Mouse (Mus musculus) thymus, adult 2 months (tissue): ENCODE measurements around the gene Casq2. TPM values are rescaled to one million over a fixed set of nuclear protein-coding genes. Genes with fewer than 3 reads are reported as not detected.

Experiments
- DNase-seq: peaks from one replicate; pipeline ENCODE4 v3.0.0; 2021
- H3K27ac ChIP-seq: fragments of 200-500 bp; 2 replicates; pipeline ENCODE4 v1.5.1; 2012; ENCODE audit warnings: low read length, control low read depth; ENCODE audit not compliant: control insufficient read depth, insufficient read depth
- H3K27me3 ChIP-seq: fragments of 200-500 bp; 2 replicates; pipeline ENCODE4 v1.6.1; 2012; ENCODE audit warnings: mild to moderate bottlenecking, low read length, moderate library complexity, mixed read lengths; ENCODE audit not compliant: control insufficient read depth, insufficient read depth
- H3K36me3 ChIP-seq: fragments of 200-500 bp; 2 replicates; pipeline ENCODE4 v1.6.1; 2012; ENCODE audit warnings: mild to moderate bottlenecking, low read length, moderate library complexity; ENCODE audit not compliant: control insufficient read depth, insufficient read depth
- H3K4me1 ChIP-seq: fragments of 200-500 bp; replicated peaks from 2 replicates; pipeline ENCODE4 v1.6.1; 2012; ENCODE audit warnings: low read length; ENCODE audit not compliant: control insufficient read depth, insufficient read depth
- H3K4me3 ChIP-seq: fragments of 200-500 bp; 2 replicates; pipeline ENCODE4 v1.5.1; 2012; ENCODE audit warnings: mild to moderate bottlenecking, low read length, control low read depth, moderate library complexity; ENCODE audit not compliant: control insufficient read depth, insufficient read depth
- CTCF ChIP-seq: fragments of 200-500 bp; IDR thresholded peaks from 2 replicates; pipeline ENCODE4 v1.5.1; 2012; ENCODE audit warnings: mild to moderate bottlenecking, control low read depth, low read length, moderate library complexity, borderline replicate concordance; ENCODE audit not compliant: control insufficient read depth, poor library complexity, insufficient read depth; ENCODE audit errors: extremely low read depth
- POLR2A ChIP-seq: fragments of 200-500 bp; IDR thresholded peaks from 2 replicates; pipeline ENCODE4 v1.6.1; 2012; ENCODE audit warnings: mild to moderate bottlenecking, low read length, control low read depth, moderate library complexity; ENCODE audit not compliant: control insufficient read depth, poor library complexity, insufficient read depth; ENCODE audit errors: extremely low read depth
- WGBS: fragments of 180-500 bp; shearing (Covaris S2); methylation state at CpG from one replicate; pipeline ENCODE4 v1.1.7; 2018; 5-methylcytosine and 5-hydroxymethylcytosine counted together
- polyA plus RNA-seq: library from polyadenylated mRNA; depleted of rRNA; stranded (reverse); fragments of >200 nt; gene quantifications from 2 replicates; pipeline ENCODE4 v1.2.3, GENCODE M21; 2012

Casq2 gene
- polyA plus RNA-seq, 1 experiment, result 10.1 TPM

- 95% methylated on average over 12 of the region's 12 CpGs for WGBS
- no peak for DNase-seq
- Histone ChIP-seq H3K27me3 (no peaks in the 10 kb centered on the region), H3K4me1 (no peaks in the 10 kb centered on the region), H3K27ac (no peak overlapping the region), H3K36me3 (no peaks in the 10 kb centered on the region), H3K4me3 (no peak overlapping the region)
- TF ChIP-seq CTCF, result no peak
- TF ChIP-seq POLR2A, result no peak
These were observed 91.8 kb downstream of the Casq2 start for GRCm38 (mm10) chr3:102177837-102178615.

- no peak for TF ChIP-seq CTCF
- TF ChIP-seq POLR2A, result no peak
- WGBS, result 92% methylated on average over 4 of the region's 4 CpGs
- no peaks in the 10 kb centered on the region for H3K36me3 ChIP-seq
- no peaks in the 10 kb centered on the region for H3K4me1 ChIP-seq
- no peak overlapping the region for H3K27ac ChIP-seq
- DNase-seq, result no peak
- no peaks in the 10 kb centered on the region for H3K27me3 ChIP-seq
- H3K4me3 ChIP-seq, result no peak overlapping the region
These were observed 93.7 kb downstream of the Casq2 start for GRCm38 (mm10) chr3:102179869-102180268.

GRCm38 (mm10) chr3:102180746-102181145, 94.5 kb downstream of the Casq2 start:
- TF ChIP-seq CTCF (no peak), POLR2A (no peak)
- no peaks in the 10 kb centered on the region for H3K27me3 ChIP-seq
- H3K4me1 ChIP-seq, result no peaks in the 10 kb centered on the region
- 85% methylated on average over 7 of the region's 7 CpGs for WGBS
- no peaks in the 10 kb centered on the region for H3K36me3 ChIP-seq
- no peak overlapping the region for H3K27ac ChIP-seq
- DNase-seq, result no peak
- no peak overlapping the region for H3K4me3 ChIP-seq

- no peaks in the 10 kb centered on the region for H3K27me3 ChIP-seq
- H3K27ac ChIP-seq, result no peak overlapping the region
- WGBS, result 93% methylated on average over 4 of the region's 4 CpGs
- H3K36me3 ChIP-seq, result no peaks in the 10 kb centered on the region
- TF ChIP-seq POLR2A (no peak), CTCF (no peak)
- no peaks in the 10 kb centered on the region for H3K4me1 ChIP-seq
- no peak overlapping the region for H3K4me3 ChIP-seq
- no peak for DNase-seq
These were observed 95.0 kb downstream of the Casq2 start for GRCm38 (mm10) chr3:102181191-102181590.

- Histone ChIP-seq H3K27me3 (no peaks in the 10 kb centered on the region), H3K4me1 (no peaks in the 10 kb centered on the region), H3K4me3 (no peak overlapping the region), H3K27ac (no peak overlapping the region), H3K36me3 (no peaks in the 10 kb centered on the region)
- DNase-seq, result no peak
- TF ChIP-seq POLR2A (no peak), CTCF (no peak)
- 95% methylated on average over 2 of the region's 2 CpGs for WGBS
These were observed 96.4 kb downstream of the Casq2 start for GRCm38 (mm10) chr3:102182601-102183000.

GRCm38 (mm10) chr3:102184721-102185120, 98.5 kb downstream of the Casq2 start:
- TF ChIP-seq CTCF, result no peak
- no peak for TF ChIP-seq POLR2A
- no peaks in the 10 kb centered on the region for H3K36me3 ChIP-seq

More at GRCm38 (mm10) chr3:102184721-102185120, 98.5 kb downstream of the Casq2 start:
- H3K4me1 ChIP-seq, result no peaks in the 10 kb centered on the region
- H3K27me3 ChIP-seq, result no peaks in the 10 kb centered on the region
- no peak overlapping the region for H3K4me3 ChIP-seq
- WGBS, result 86% methylated on average over 5 of the region's 5 CpGs
- no peak overlapping the region for H3K27ac ChIP-seq
- DNase-seq, result no peak
